Mouse (Mus musculus): ENCODE measurements around the gene Tfap2c. TPM values are rescaled to one million over a fixed set of nuclear protein-coding genes. Genes with fewer than 3 reads are reported as not detected.
A peak's percentile ranks its signal among the peaks of the same experiment; 100 is the strongest.

Gene Tfap2c
- polyA plus RNA-seq, 1 experiment: 0.11 TPM

- peaks cover 10% of the 10 kb centered on the region for H3K27me3 ChIP-seq (ENCODE audit: control insufficient read depth, insufficient read depth, low read length)
- no peak overlapping the region for H3K27ac ChIP-seq (ENCODE audit: control insufficient read depth, insufficient read depth, low read depth, low read length)
- H3K4me3 ChIP-seq (ENCODE audit: control insufficient read depth, low read depth, low read length): no peak overlapping the region
- H3K4me1 ChIP-seq (ENCODE audit: control insufficient read depth, insufficient read depth, low read length): peaks cover 15% of the 10 kb centered on the region
- TF ChIP-seq POLR2A (IDR thresholded peaks at IDR 0.05; ENCODE audit: control insufficient read depth, low read depth, low read length) (no peak), CTCF (IDR thresholded peaks at IDR 0.05; ENCODE audit: control insufficient read depth, insufficient read depth, insufficient replicate concordance, low read depth, low read length) (no peak)
- no peaks in the 10 kb centered on the region for H3K36me3 ChIP-seq (ENCODE audit: control insufficient read depth, insufficient read depth, low read length)
Measured at GRCm38 (mm10) chr2:172546551-172546950, 2.8 kb upstream of the Tfap2c start.

- H3K4me1 ChIP-seq (ENCODE audit: control insufficient read depth, insufficient read depth, low read length): peaks cover 15% of the 10 kb centered on the region
- no peak overlapping the region; the same call in 1 of the 2 replicates for H3K4me3 ChIP-seq (ENCODE audit: control insufficient read depth, low read depth, low read length)
- H3K36me3 ChIP-seq (ENCODE audit: control insufficient read depth, insufficient read depth, low read length): no peaks in the 10 kb centered on the region
- peaks cover 14% of the 10 kb centered on the region for H3K27me3 ChIP-seq (ENCODE audit: control insufficient read depth, insufficient read depth, low read length)
- H3K27ac ChIP-seq (ENCODE audit: control insufficient read depth, insufficient read depth, low read depth, low read length): no peak overlapping the region
- TF ChIP-seq CTCF (IDR thresholded peaks at IDR 0.05; ENCODE audit: control insufficient read depth, insufficient read depth, insufficient replicate concordance, low read depth, low read length) (peak; percentile 27; the same call in 1 of the 2 replicates), POLR2A (IDR thresholded peaks at IDR 0.05; ENCODE audit: control insufficient read depth, low read depth, low read length) (no peak)
Measured at GRCm38 (mm10) chr2:172547116-172547515, 2.3 kb upstream of the Tfap2c start.

GRCm38 (mm10) chr2:172547807-172548586, 1.4 kb upstream of the Tfap2c start:
- no peak for TF ChIP-seq CTCF (IDR thresholded peaks at IDR 0.05; ENCODE audit: control insufficient read depth, insufficient read depth, insufficient replicate concordance, low read depth, low read length)
- no peak for TF ChIP-seq POLR2A (IDR thresholded peaks at IDR 0.05; ENCODE audit: control insufficient read depth, low read depth, low read length)
- Histone ChIP-seq H3K27me3 (ENCODE audit: control insufficient read depth, insufficient read depth, low read length) (peaks cover 14% of the 10 kb centered on the region), H3K36me3 (ENCODE audit: control insufficient read depth, insufficient read depth, low read length) (no peaks in the 10 kb centered on the region), H3K27ac (ENCODE audit: control insufficient read depth, insufficient read depth, low read depth, low read length) (no peak overlapping the region), H3K4me1 (ENCODE audit: control insufficient read depth, insufficient read depth, low read length) (peaks cover 15% of the 10 kb centered on the region), H3K4me3 (ENCODE audit: control insufficient read depth, low read depth, low read length) (no peak overlapping the region)

- Histone ChIP-seq H3K27me3 (ENCODE audit: control insufficient read depth, insufficient read depth, low read length) (peaks cover 14% of the 10 kb centered on the region), H3K36me3 (ENCODE audit: control insufficient read depth, insufficient read depth, low read length) (no peaks in the 10 kb centered on the region), H3K4me3 (ENCODE audit: control insufficient read depth, low read depth, low read length) (no peak overlapping the region), H3K4me1 (ENCODE audit: control insufficient read depth, insufficient read depth, low read length) (peaks cover 15% of the 10 kb centered on the region), H3K27ac (ENCODE audit: control insufficient read depth, insufficient read depth, low read depth, low read length) (no peak overlapping the region)
- no peak for TF ChIP-seq POLR2A (IDR thresholded peaks at IDR 0.05; ENCODE audit: control insufficient read depth, low read depth, low read length)
- no peak for TF ChIP-seq CTCF (IDR thresholded peaks at IDR 0.05; ENCODE audit: control insufficient read depth, insufficient read depth, insufficient replicate concordance, low read depth, low read length)
Measured at GRCm38 (mm10) chr2:172548672-172549255, 629 bp upstream of the Tfap2c start.

- Histone ChIP-seq H3K27me3 (ENCODE audit: control insufficient read depth, insufficient read depth, low read length) (peaks cover 14% of the 10 kb centered on the region), H3K27ac (ENCODE audit: control insufficient read depth, insufficient read depth, low read depth, low read length) (no peak overlapping the region)
- TF ChIP-seq POLR2A (IDR thresholded peaks at IDR 0.05; ENCODE audit: control insufficient read depth, low read depth, low read length) (no peak), CTCF (IDR thresholded peaks at IDR 0.05; ENCODE audit: control insufficient read depth, insufficient read depth, insufficient replicate concordance, low read depth, low read length) (peak; percentile 79; the same call in 1 of the 2 replicates)
Measured at GRCm38 (mm10) chr2:172550364-172551080, 1.1 kb downstream of the Tfap2c start.

GRCm38 (mm10) chr2:172551081-172551720, 1.8 kb downstream of the Tfap2c start:
- Histone ChIP-seq H3K4me3 (ENCODE audit: control insufficient read depth, low read depth, low read length) (peak overlapping the region; percentile 7), H3K4me1 (ENCODE audit: control insufficient read depth, insufficient read depth, low read length) (peaks cover 15% of the 10 kb centered on the region), H3K27me3 (ENCODE audit: control insufficient read depth, insufficient read depth, low read length) (peaks cover 14% of the 10 kb centered on the region), H3K27ac (ENCODE audit: control insufficient read depth, insufficient read depth, low read depth, low read length) (no peak overlapping the region), H3K36me3 (ENCODE audit: control insufficient read depth, insufficient read depth, low read length) (no peaks in the 10 kb centered on the region)
- TF ChIP-seq CTCF (IDR thresholded peaks at IDR 0.05; ENCODE audit: control insufficient read depth, insufficient read depth, insufficient replicate concordance, low read depth, low read length) (no peak), POLR2A (IDR thresholded peaks at IDR 0.05; ENCODE audit: control insufficient read depth, low read depth, low read length) (no peak)

More at GRCm38 (mm10) chr2:172550364-172551080, 1.1 kb downstream of the Tfap2c start:
- no peaks in the 10 kb centered on the region for H3K36me3 ChIP-seq (ENCODE audit: control insufficient read depth, insufficient read depth, low read length)
- peak overlapping the region; percentile 35 for H3K4me3 ChIP-seq (ENCODE audit: control insufficient read depth, low read depth, low read length)
- peaks cover 15% of the 10 kb centered on the region for H3K4me1 ChIP-seq (ENCODE audit: control insufficient read depth, insufficient read depth, low read length)
